Mouse (Mus musculus): ENCODE data around the gene Lrrc28.

DNA sequence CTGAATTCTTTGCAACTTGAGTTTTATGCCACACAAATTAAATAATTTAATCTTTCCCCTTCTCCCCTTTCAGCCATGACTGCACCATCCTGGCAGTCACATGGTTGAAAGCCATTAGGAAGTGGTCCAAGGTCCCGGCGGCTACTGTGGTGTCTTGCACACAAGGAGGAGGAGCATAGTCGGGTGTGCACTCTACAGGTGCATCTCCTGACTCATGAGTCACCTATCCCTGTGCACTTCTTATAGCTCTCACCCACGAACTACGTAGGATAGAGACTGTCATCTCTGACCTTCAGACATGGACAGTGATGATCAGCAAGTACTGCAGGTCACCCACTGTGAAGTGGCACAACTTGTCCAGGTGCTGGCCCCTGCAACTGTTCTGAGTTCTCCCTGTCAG lies 86.8 kb downstream of the Lrrc28 start:
- TF ChIP-seq CTCF (IDR thresholded peaks at IDR 0.05; ENCODE audit: low read depth, low read length) (no peak), POLR2A (IDR thresholded peaks at IDR 0.05; ENCODE audit: extremely low read depth, insufficient read depth, low read length) (no peak)
